Mouse (Mus musculus): Measurements from ENCODE around the gene Rusc1. TPM values are rescaled to one million over a fixed set of nuclear protein-coding genes. Genes with fewer than 3 reads are reported as not detected.
A peak's percentile ranks its signal among the peaks of the same experiment; 100 is the strongest.

Gene Rusc1
- 20.2 TPM for polyA plus RNA-seq (2012; fragmentation: generic; extraction: Trizol)

- peaks cover 18% of the 10 kb centered on the region for H3K79me2 ChIP-seq (ENCODE audit: control insufficient read depth, insufficient read depth)
- H3K4me2 ChIP-seq (ENCODE audit: low read depth) = peak within 1 kb of the TSS; percentile 98
- no peak for TF ChIP-seq MAX (IDR thresholded peaks at IDR 0.05; ENCODE audit: low read depth)
- TF ChIP-seq SRF (IDR thresholded peaks at IDR 0.05; ENCODE audit: control insufficient read depth, insufficient read length, low read depth) = peak; percentile 21
- no peak for TF ChIP-seq CEBPB (IDR thresholded peaks at IDR 0.05; ENCODE audit: insufficient read depth, poor library complexity, severe bottlenecking)
- TF ChIP-seq TCF3 (IDR thresholded peaks at IDR 0.05; ENCODE audit: insufficient read length, low read depth) = no peak
- TF ChIP-seq REST (IDR thresholded peaks at IDR 0.05; ENCODE audit: insufficient read depth, insufficient read length) = no peak
- TF ChIP-seq E2F4 (IDR thresholded peaks at IDR 0.05; ENCODE audit: insufficient read depth) = no peak
- no peak for TF ChIP-seq TCF12 (IDR thresholded peaks at IDR 0.05; ENCODE audit: insufficient read depth, poor library complexity, severe bottlenecking)
- peak; percentile 69 for TF ChIP-seq POLR2A (IDR thresholded peaks at IDR 0.05; ENCODE audit: insufficient read length, low read depth)
- peak in 1 of 3 experiments; percentile 21 for TF ChIP-seq MYOD1 (IDR thresholded peaks at IDR 0.05; ENCODE audit: control insufficient read depth in 1 of 3, insufficient read length in 2 of 3, low read depth in 2 of 3)
- TF ChIP-seq POLR2AphosphoS2 (IDR thresholded peaks at IDR 0.05; ENCODE audit: insufficient read length, low read depth) = peak; percentile 91
- TF ChIP-seq MYOG (IDR thresholded peaks at IDR 0.05; ENCODE audit: control insufficient read depth in 1 of 3, insufficient read depth in 1 of 3, insufficient read length in 2 of 3, low read depth in 2 of 3) = no peak
- TF ChIP-seq USF1 (IDR thresholded peaks at IDR 0.05; ENCODE audit: low read depth) = no peak
- no peaks in the 10 kb centered on the region for H3K27me3 ChIP-seq (ENCODE audit: control insufficient read depth, insufficient read depth, insufficient read length)
- peak within 1 kb of the TSS; percentile 8 for H3ac ChIP-seq (ENCODE audit: control insufficient read depth, insufficient read length)
- peak within 1 kb of the TSS; percentile 73 for H3K4me3 ChIP-seq
- peaks cover 19% of the 10 kb centered on the region for H3K36me3 ChIP-seq (ENCODE audit: control insufficient read depth, insufficient read depth)
Observed at GRCm38 (mm10) chr3:89093175-89093574, at the start of gene Rusc1. TSS of gene Rusc1 (minus strand) at chr3:89093311.

GRCm38 (mm10) chr3:89136365-89136764 lies 43.3 kb upstream of the Rusc1 start:
- no peak for TF ChIP-seq E2F4 (IDR thresholded peaks at IDR 0.05; ENCODE audit: insufficient read depth)
- no peak for TF ChIP-seq SRF (IDR thresholded peaks at IDR 0.05; ENCODE audit: control insufficient read depth, insufficient read length, low read depth)
- TF ChIP-seq TCF12 (IDR thresholded peaks at IDR 0.05; ENCODE audit: insufficient read depth, poor library complexity, severe bottlenecking) = no peak
- TF ChIP-seq MYOD1 (IDR thresholded peaks at IDR 0.05; ENCODE audit: control insufficient read depth in 1 of 3, insufficient read length in 2 of 3, low read depth in 2 of 3) = no peak
- TF ChIP-seq MAX (IDR thresholded peaks at IDR 0.05; ENCODE audit: low read depth) = no peak
- TF ChIP-seq POLR2AphosphoS2 (IDR thresholded peaks at IDR 0.05; ENCODE audit: insufficient read length, low read depth) = no peak
- no peak for TF ChIP-seq USF1 (IDR thresholded peaks at IDR 0.05; ENCODE audit: low read depth)
- no peak for TF ChIP-seq CEBPB (IDR thresholded peaks at IDR 0.05; ENCODE audit: insufficient read depth, poor library complexity, severe bottlenecking)
- TF ChIP-seq MYOG (IDR thresholded peaks at IDR 0.05; ENCODE audit: control insufficient read depth in 1 of 3, insufficient read depth in 1 of 3, insufficient read length in 2 of 3, low read depth in 2 of 3) = no peak
- no peak for TF ChIP-seq TCF3 (IDR thresholded peaks at IDR 0.05; ENCODE audit: insufficient read length, low read depth)
- no peak for TF ChIP-seq POLR2A (IDR thresholded peaks at IDR 0.05; ENCODE audit: insufficient read length, low read depth)
- TF ChIP-seq REST (IDR thresholded peaks at IDR 0.05; ENCODE audit: insufficient read depth, insufficient read length) = no peak
- Histone ChIP-seq H3K4me2 (ENCODE audit: low read depth) (no peak overlapping the region), H3K27me3 (ENCODE audit: control insufficient read depth, insufficient read depth, insufficient read length) (peaks cover 73% of the 10 kb centered on the region), H3K79me2 (ENCODE audit: control insufficient read depth, insufficient read depth) (no peaks in the 10 kb centered on the region), H3K36me3 (ENCODE audit: control insufficient read depth, insufficient read depth) (no peaks in the 10 kb centered on the region), H3K4me3 (no peak overlapping the region), H3ac (ENCODE audit: control insufficient read depth, insufficient read length) (no peak overlapping the region)

GRCm38 (mm10) chr3:89135958-89136357 lies 42.8 kb upstream of the Rusc1 start, which contains the start of gene Pklr:
TSS of gene Pklr (plus strand) at chr3:89136142.
- Histone ChIP-seq H3K4me3 (no peak within 1 kb of the TSS), H3K36me3 (ENCODE audit: control insufficient read depth, insufficient read depth) (no peaks in the 10 kb centered on the region), H3K4me2 (ENCODE audit: low read depth) (no peak within 1 kb of the TSS), H3K79me2 (ENCODE audit: control insufficient read depth, insufficient read depth) (no peaks in the 10 kb centered on the region), H3ac (ENCODE audit: control insufficient read depth, insufficient read length) (no peak within 1 kb of the TSS), H3K27me3 (ENCODE audit: control insufficient read depth, insufficient read depth, insufficient read length) (peaks cover 69% of the 10 kb centered on the region)
- TF ChIP-seq MYOG (IDR thresholded peaks at IDR 0.05; ENCODE audit: control insufficient read depth in 1 of 3, insufficient read depth in 1 of 3, insufficient read length in 2 of 3, low read depth in 2 of 3) (no peak), CEBPB (IDR thresholded peaks at IDR 0.05; ENCODE audit: insufficient read depth, poor library complexity, severe bottlenecking) (no peak), MYOD1 (IDR thresholded peaks at IDR 0.05; ENCODE audit: control insufficient read depth in 1 of 3, insufficient read length in 2 of 3, low read depth in 2 of 3) (no peak), TCF12 (IDR thresholded peaks at IDR 0.05; ENCODE audit: insufficient read depth, poor library complexity, severe bottlenecking) (no peak), POLR2A (IDR thresholded peaks at IDR 0.05; ENCODE audit: insufficient read length, low read depth) (no peak), POLR2AphosphoS2 (IDR thresholded peaks at IDR 0.05; ENCODE audit: insufficient read length, low read depth) (no peak), SRF (IDR thresholded peaks at IDR 0.05; ENCODE audit: control insufficient read depth, insufficient read length, low read depth) (no peak), TCF3 (IDR thresholded peaks at IDR 0.05; ENCODE audit: insufficient read length, low read depth) (no peak), E2F4 (IDR thresholded peaks at IDR 0.05; ENCODE audit: insufficient read depth) (no peak), USF1 (IDR thresholded peaks at IDR 0.05; ENCODE audit: low read depth) (no peak), REST (IDR thresholded peaks at IDR 0.05; ENCODE audit: insufficient read depth, insufficient read length) (no peak), MAX (IDR thresholded peaks at IDR 0.05; ENCODE audit: low read depth) (no peak)

GRCm38 (mm10) chr3:89133752-89134151 lies 40.6 kb upstream of the Rusc1 start:
- TF ChIP-seq POLR2AphosphoS2 (IDR thresholded peaks at IDR 0.05; ENCODE audit: insufficient read length, low read depth) (no peak), MYOG (IDR thresholded peaks at IDR 0.05; ENCODE audit: control insufficient read depth in 1 of 3, insufficient read depth in 1 of 3, insufficient read length in 2 of 3, low read depth in 2 of 3) (no peak), USF1 (IDR thresholded peaks at IDR 0.05; ENCODE audit: low read depth) (no peak), MAX (IDR thresholded peaks at IDR 0.05; ENCODE audit: low read depth) (no peak), MYOD1 (IDR thresholded peaks at IDR 0.05; ENCODE audit: control insufficient read depth in 1 of 3, insufficient read length in 2 of 3, low read depth in 2 of 3) (no peak)
- no peak overlapping the region for H3K4me2 ChIP-seq (ENCODE audit: low read depth)
- H3K27me3 ChIP-seq (ENCODE audit: control insufficient read depth, insufficient read depth, insufficient read length) = peaks cover 63% of the 10 kb centered on the region
- no peak overlapping the region for H3K4me3 ChIP-seq
- no peaks in the 10 kb centered on the region for H3K79me2 ChIP-seq (ENCODE audit: control insufficient read depth, insufficient read depth)
- no peaks in the 10 kb centered on the region for H3K36me3 ChIP-seq (ENCODE audit: control insufficient read depth, insufficient read depth)
- H3ac ChIP-seq (ENCODE audit: control insufficient read depth, insufficient read length) = no peak overlapping the region
